Mouse (Mus musculus): ENCODE measurements around the gene Hey2. TPM values are rescaled to one million over a fixed set of nuclear protein-coding genes. Genes with fewer than 3 reads are reported as not detected.

Hey2 gene
- polyA plus RNA-seq, 1 experiment from 2014 or later = 2.7 TPM

GRCm38 (mm10) chr10:30786103-30786754 is 56.4 kb downstream of the Hey2 start:
- Histone ChIP-seq H3K9me3 (replicated peaks) (no peaks in the 10 kb centered on the region), H3K4me3 (no peak overlapping the region), H3K36me3 (ENCODE audit: poor library complexity, severe bottlenecking) (0 out of 2 replicates have a peak, but pooled peaks cover 4% of the 10 kb centered on the region), H3K27me3 (no peaks in the 10 kb centered on the region), H3K4me1 (no peaks in the 10 kb centered on the region), H3K4me2 (no peak overlapping the region), H3K27ac (no peak overlapping the region), H3K9ac (no peak overlapping the region)
- WGBS = 85% methylated on average over 5 of the region's 5 CpGs
- ATAC-seq = no peak

Other genes starting within 250 kb of the Hey2 start
- gene Trmt11, start 242.1 kb downstream of the Hey2 start, polyA plus RNA-seq (2015; fragmentation: Nextera tagmentation; extraction: Ambion mirVana) = 31.1 and 31.6 TPM in 2 replicates
- 19.6 and 22.0 TPM in 2 replicates for gene Hint3, start 213.2 kb downstream of the Hey2 start, polyA plus RNA-seq (2015; fragmentation: Nextera tagmentation; extraction: Ambion mirVana)
- 8.8 TPM in 2 replicates for gene Ncoa7, start 39.5 kb downstream of the Hey2 start, polyA plus RNA-seq (2015; fragmentation: Nextera tagmentation; extraction: Ambion mirVana)

All from forebrain, embryonic 13.5 days (tissue).